Mouse (Mus musculus) C3H10T1/2 (cell line): ENCODE results near the gene Nfyb. TPM values are rescaled to one million over a fixed set of nuclear protein-coding genes. Genes with fewer than 3 reads are reported as not detected.

Source experiments
- polyA plus RNA-seq, 2 experiments: library from polyadenylated mRNA; unstranded; fragments of >200 nt; fragmentation: generic; extraction: Trizol; gene quantifications; one replicate each; pipeline ENCODE4 v1.2.1; 2012; ENCODE audit warnings: missing spikeins in 2 of 2

Nfyb gene
- polyA plus RNA-seq: 10 to 100 TPM in 1 of 2 experiments, 1 to 10 TPM in 1; 2.0 to 11.3 TPM

DNA sequence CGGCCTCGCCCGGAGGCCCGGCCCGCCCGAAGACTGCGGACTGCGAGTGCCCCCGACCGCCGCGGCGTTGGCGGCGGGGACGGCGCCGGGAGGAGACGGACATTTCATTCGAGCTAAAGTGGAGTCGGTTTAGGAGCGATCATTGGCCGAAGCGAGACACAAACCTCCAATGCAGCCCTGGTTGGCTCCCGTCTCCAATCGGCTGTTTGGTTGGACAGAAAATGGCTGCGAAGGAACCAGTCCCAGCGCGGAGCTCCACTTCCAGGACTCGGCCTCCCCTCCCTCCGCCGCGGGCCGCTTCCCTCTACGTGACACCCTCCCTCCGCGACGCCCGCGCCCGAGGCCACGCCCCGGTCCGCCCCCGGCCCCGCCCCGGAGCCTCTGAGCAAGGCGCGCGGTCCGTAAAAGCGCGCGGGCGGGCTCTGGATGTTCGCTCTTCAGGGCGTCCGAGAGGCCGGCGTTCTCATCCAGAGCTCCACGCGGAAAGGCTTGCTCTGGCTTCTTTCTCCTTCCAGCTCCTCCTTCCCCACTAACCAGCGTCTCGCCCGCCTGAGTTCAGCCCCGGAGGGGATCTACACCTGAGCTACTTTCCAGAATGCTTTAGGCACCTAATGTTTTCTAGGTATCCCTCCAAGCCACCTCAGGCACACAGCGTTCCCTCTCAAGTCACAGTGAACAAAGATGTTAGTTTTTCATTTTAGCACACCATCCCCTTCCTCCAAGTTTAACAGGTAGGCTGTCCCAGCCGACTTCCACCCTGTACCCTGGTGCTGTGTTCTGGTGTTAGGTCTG is at the start of gene Nfyb:
Nfyb (minus strand) TSS at position 305 of the 792 bp plus-strand sequence.

Other genes with a start within 250 kb of the Nfyb start
- gene 1190007I07Rik, start 140.9 kb downstream of the Nfyb start, polyA plus RNA-seq: 10 to 100 TPM; 10.8 to 12.5 TPM
- 10 to 100 TPM in 1 of 2 experiments, 1 to 10 TPM in 1; 2.9 to 11.0 TPM for gene Tdg, start 134.3 kb downstream of the Nfyb start, polyA plus RNA-seq
- gene Glt8d2, start 73.5 kb downstream of the Nfyb start, polyA plus RNA-seq: 10 to 100 TPM in 1 of 2 experiments, 1 to 10 TPM in 1; 2.3 to 50.4 TPM
- gene Hcfc2, start 68.0 kb downstream of the Nfyb start, polyA plus RNA-seq: 1 to 10 TPM in 1 of 2 experiments, under 1 TPM in 1; 0.60 to 8.4 TPM
- 10 to 100 TPM; 13.4 to 45.5 TPM for gene Txnrd1, start 69.8 kb upstream of the Nfyb start, polyA plus RNA-seq
- under 1 TPM; 0.08 to 0.37 TPM for gene Eid3, start 102.5 kb upstream of the Nfyb start, polyA plus RNA-seq
- gene Chst11, start 221.4 kb upstream of the Nfyb start, polyA plus RNA-seq: 10 to 100 TPM in 1 of 2 experiments, under 1 TPM in 1; 0.76 to 11.4 TPM